Mouse (Mus musculus) spleen, adult 2 months (tissue): ENCODE data around the gene Mroh2b.

ENCODE experiments used
- CTCF ChIP-seq: fragments of 200-500 bp; IDR thresholded peaks from 2 replicates; pipeline ENCODE4 v1.5.1; 2011; ENCODE audit warnings: mild to moderate bottlenecking, inconsistent platforms; ENCODE audit not compliant: insufficient read depth, insufficient read length, insufficient replicate concordance; ENCODE audit errors: extremely low read depth
- POLR2A ChIP-seq: fragments of 200-500 bp; IDR thresholded peaks from 2 replicates; pipeline ENCODE4 v1.6.1; 2011; ENCODE audit warnings: low read depth, low read length, inconsistent platforms

GRCm38 (mm10) chr15:4850015-4850414, 48.5 kb upstream of the Mroh2b start:
- TF ChIP-seq CTCF: no peak
- no peak for TF ChIP-seq POLR2A
